Mouse (Mus musculus): ENCODE results near the gene Tead2. TPM values are rescaled to one million over a fixed set of nuclear protein-coding genes. Genes with fewer than 3 reads are reported as not detected.
A peak's percentile ranks its signal among the peaks of the same experiment; 100 is the strongest.

Tead2 gene
- polyA plus RNA-seq, 1 experiment from 2014 or later = 88.0 TPM

DNA sequence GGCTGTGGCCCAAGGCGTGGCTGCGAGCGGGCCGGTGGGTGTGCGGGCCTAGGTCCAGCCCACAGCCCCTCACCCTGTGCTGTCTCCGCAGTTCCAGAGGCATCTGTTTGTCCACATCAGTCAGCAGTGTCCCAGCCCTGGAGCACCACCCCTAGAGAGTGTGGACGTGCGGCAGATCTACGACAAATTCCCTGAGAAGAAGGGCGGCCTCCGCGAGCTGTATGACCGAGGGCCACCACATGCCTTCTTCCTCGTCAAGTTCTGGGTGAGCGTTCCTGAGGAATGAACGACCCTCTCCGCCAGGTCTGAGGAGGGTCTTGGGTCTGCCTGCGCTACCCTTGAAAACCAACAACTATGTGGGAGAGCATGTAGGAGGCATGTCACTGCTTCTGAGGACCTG lies 13.0 kb downstream of the Tead2 start:
- Histone ChIP-seq H3K4me2 (ENCODE audit: low read depth, low read length) (no peak overlapping the region), H3K36me3 (ENCODE audit: control insufficient read depth, insufficient read depth) (peaks cover 63% of the 10 kb centered on the region), H3K27me3 (ENCODE audit: control insufficient read depth, insufficient read depth, low read length) (no peaks in the 10 kb centered on the region), H3K9ac (ENCODE audit: low read length) (no peak overlapping the region), H3K27ac (ENCODE audit: low read length) (no peak overlapping the region), H3K9me3 (replicated peaks; ENCODE audit: control insufficient read depth, low read length) (no peaks in the 10 kb centered on the region), H3K4me1 (ENCODE audit: control insufficient read depth, insufficient read depth, low read length) (peaks cover 4% of the 10 kb centered on the region; the same call in 1 of the 2 replicates), H3K4me3 (ENCODE audit: low read length) (no peak overlapping the region)
- ATAC-seq (replicated peaks; ENCODE audit: extremely low read depth, insufficient read depth, low FRiP score) = no peak
- WGBS = 90% methylated on average over 18 of the region's 18 CpGs

- Histone ChIP-seq H3K4me3 (ENCODE audit: low read length) (no peak overlapping the region), H3K27me3 (ENCODE audit: control insufficient read depth, insufficient read depth, low read length) (no peaks in the 10 kb centered on the region), H3K4me1 (ENCODE audit: control insufficient read depth, insufficient read depth, low read length) (peaks cover 9% of the 10 kb centered on the region), H3K9me3 (replicated peaks; ENCODE audit: control insufficient read depth, low read length) (no peaks in the 10 kb centered on the region), H3K9ac (ENCODE audit: low read length) (no peak overlapping the region), H3K27ac (ENCODE audit: low read length) (no peak overlapping the region), H3K4me2 (ENCODE audit: low read depth, low read length) (no peak overlapping the region), H3K36me3 (ENCODE audit: control insufficient read depth, insufficient read depth) (peaks cover 59% of the 10 kb centered on the region)
- WGBS = 88% methylated on average over 8 of the region's 8 CpGs
- ATAC-seq (replicated peaks; ENCODE audit: extremely low read depth, insufficient read depth, low FRiP score) = no peak
These were observed 13.5 kb downstream of the Tead2 start for GRCm38 (mm10) chr7:45229046-45229445.

GRCm38 (mm10) chr7:45229459-45230203 lies 14.1 kb downstream of the Tead2 start:
- no peak for ATAC-seq (replicated peaks; ENCODE audit: extremely low read depth, insufficient read depth, low FRiP score)
- 82% methylated on average over 7 of the region's 7 CpGs for WGBS

GRCm38 (mm10) chr7:45231192-45231591 lies 15.6 kb downstream of the Tead2 start:
- H3K9me3 ChIP-seq (replicated peaks; ENCODE audit: control insufficient read depth, low read length) = no peaks in the 10 kb centered on the region
- 78% methylated on average over 12 of the region's 12 CpGs for WGBS

More at GRCm38 (mm10) chr7:45229459-45230203, 14.1 kb downstream of the Tead2 start:
- H3K4me2 ChIP-seq (ENCODE audit: low read depth, low read length) = no peak overlapping the region
- peaks cover 15% of the 10 kb centered on the region for H3K4me1 ChIP-seq (ENCODE audit: control insufficient read depth, insufficient read depth, low read length)
- H3K9ac ChIP-seq (ENCODE audit: low read length) = no peak overlapping the region
- H3K27ac ChIP-seq (ENCODE audit: low read length) = no peak overlapping the region
- H3K4me3 ChIP-seq (ENCODE audit: low read length) = no peak overlapping the region
- H3K9me3 ChIP-seq (replicated peaks; ENCODE audit: control insufficient read depth, low read length) = no peaks in the 10 kb centered on the region
- no peaks in the 10 kb centered on the region for H3K27me3 ChIP-seq (ENCODE audit: control insufficient read depth, insufficient read depth, low read length)
- peaks cover 58% of the 10 kb centered on the region for H3K36me3 ChIP-seq (ENCODE audit: control insufficient read depth, insufficient read depth)

GRCm38 (mm10) chr7:45231941-45232340 lies 16.4 kb downstream of the Tead2 start:
- H3K9me3 ChIP-seq (replicated peaks; ENCODE audit: control insufficient read depth, low read length) = no peaks in the 10 kb centered on the region
- no peak for ATAC-seq (replicated peaks; ENCODE audit: extremely low read depth, insufficient read depth, low FRiP score)
- H3K4me2 ChIP-seq (ENCODE audit: low read depth, low read length) = no peak overlapping the region
- H3K27me3 ChIP-seq (ENCODE audit: control insufficient read depth, insufficient read depth, low read length) = no peaks in the 10 kb centered on the region
- 85% methylated on average over 11 of the region's 11 CpGs for WGBS
- H3K36me3 ChIP-seq (ENCODE audit: control insufficient read depth, insufficient read depth) = peaks cover 37% of the 10 kb centered on the region
- no peak overlapping the region for H3K4me3 ChIP-seq (ENCODE audit: low read length)
- no peak overlapping the region for H3K9ac ChIP-seq (ENCODE audit: low read length)
- peaks cover 21% of the 10 kb centered on the region for H3K4me1 ChIP-seq (ENCODE audit: control insufficient read depth, insufficient read depth, low read length)
- no peak overlapping the region for H3K27ac ChIP-seq (ENCODE audit: low read length)

More at GRCm38 (mm10) chr7:45231192-45231591, 15.6 kb downstream of the Tead2 start:
- Histone ChIP-seq H3K27ac (ENCODE audit: low read length) (no peak overlapping the region), H3K9ac (ENCODE audit: low read length) (no peak overlapping the region), H3K36me3 (ENCODE audit: control insufficient read depth, insufficient read depth) (peaks cover 44% of the 10 kb centered on the region), H3K4me3 (ENCODE audit: low read length) (no peak overlapping the region), H3K4me2 (ENCODE audit: low read depth, low read length) (no peak overlapping the region), H3K27me3 (ENCODE audit: control insufficient read depth, insufficient read depth, low read length) (no peaks in the 10 kb centered on the region), H3K4me1 (ENCODE audit: control insufficient read depth, insufficient read depth, low read length) (peaks cover 21% of the 10 kb centered on the region)
- ATAC-seq (replicated peaks; ENCODE audit: extremely low read depth, insufficient read depth, low FRiP score) = no peak

- ATAC-seq (replicated peaks; ENCODE audit: extremely low read depth, insufficient read depth, low FRiP score) = no peak
- Histone ChIP-seq H3K27ac (ENCODE audit: low read length) (no peak overlapping the region), H3K4me1 (ENCODE audit: control insufficient read depth, insufficient read depth, low read length) (peaks cover 21% of the 10 kb centered on the region), H3K9me3 (replicated peaks; ENCODE audit: control insufficient read depth, low read length) (no peaks in the 10 kb centered on the region), H3K4me3 (ENCODE audit: low read length) (no peak overlapping the region), H3K27me3 (ENCODE audit: control insufficient read depth, insufficient read depth, low read length) (0 out of 2 replicates have a peak, but pooled peaks cover under 1% of the 10 kb centered on the region), H3K4me2 (ENCODE audit: low read depth, low read length) (no peak overlapping the region), H3K9ac (ENCODE audit: low read length) (no peak overlapping the region), H3K36me3 (ENCODE audit: control insufficient read depth, insufficient read depth) (peaks cover 33% of the 10 kb centered on the region)
- 48% methylated on average over 13 of the region's 13 CpGs for WGBS
These were observed 17.3 kb downstream of the Tead2 start for GRCm38 (mm10) chr7:45232716-45233465.

DNA sequence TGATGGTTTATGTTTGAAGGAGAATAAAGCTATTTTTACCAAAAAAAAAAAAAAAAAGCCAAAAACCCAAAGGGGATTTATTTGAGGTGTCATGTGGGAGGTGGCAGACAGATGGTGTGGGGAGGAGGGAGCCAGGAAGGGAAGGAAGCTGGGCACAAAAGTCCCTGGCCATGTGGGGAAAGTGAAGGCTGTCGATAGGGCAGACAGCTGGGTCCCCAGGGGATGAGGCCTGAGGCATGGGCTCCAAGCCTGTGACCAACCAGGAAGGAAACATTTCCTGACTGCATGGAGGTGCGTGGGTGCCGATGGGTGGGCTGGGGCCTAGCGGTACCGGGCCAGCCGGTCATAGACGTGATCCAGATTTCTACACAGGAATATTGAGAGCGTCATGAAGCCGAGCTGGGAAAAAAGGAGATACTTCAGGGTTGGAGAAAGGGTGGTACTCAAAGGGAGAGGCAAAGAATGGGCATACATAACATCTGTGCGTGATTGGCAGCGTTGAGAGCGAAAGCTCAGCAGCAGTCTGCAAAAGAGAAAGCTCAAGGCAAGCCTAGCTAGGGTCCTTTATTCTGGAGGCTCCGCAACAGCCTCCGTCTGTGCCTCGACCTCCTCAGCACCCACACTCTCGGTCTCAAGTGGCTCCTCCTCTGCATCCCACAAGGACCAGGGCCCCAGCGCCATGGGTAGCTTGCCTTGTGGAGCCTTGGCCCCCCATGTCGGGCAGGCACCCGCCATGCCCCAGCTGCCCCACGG lies 18.2 kb downstream of the Tead2 start:
- Histone ChIP-seq H3K9ac (ENCODE audit: low read length) (peak overlapping the region; percentile 36; the same call in 1 of the 2 replicates), H3K27me3 (ENCODE audit: control insufficient read depth, insufficient read depth, low read length) (0 out of 2 replicates have a peak, but pooled peaks cover 2% of the 10 kb centered on the region), H3K9me3 (replicated peaks; ENCODE audit: control insufficient read depth, low read length) (no peaks in the 10 kb centered on the region), H3K4me1 (ENCODE audit: control insufficient read depth, insufficient read depth, low read length) (peaks cover 21% of the 10 kb centered on the region), H3K27ac (ENCODE audit: low read length) (no peak overlapping the region), H3K4me3 (ENCODE audit: low read length) (peak overlapping the region; percentile 14), H3K36me3 (ENCODE audit: control insufficient read depth, insufficient read depth) (peaks cover 24% of the 10 kb centered on the region), H3K4me2 (ENCODE audit: low read depth, low read length) (peak overlapping the region; percentile 69)
- ATAC-seq (replicated peaks; ENCODE audit: extremely low read depth, insufficient read depth, low FRiP score) = no peak
- 35% methylated on average over 20 of the region's 20 CpGs for WGBS

DNA sequence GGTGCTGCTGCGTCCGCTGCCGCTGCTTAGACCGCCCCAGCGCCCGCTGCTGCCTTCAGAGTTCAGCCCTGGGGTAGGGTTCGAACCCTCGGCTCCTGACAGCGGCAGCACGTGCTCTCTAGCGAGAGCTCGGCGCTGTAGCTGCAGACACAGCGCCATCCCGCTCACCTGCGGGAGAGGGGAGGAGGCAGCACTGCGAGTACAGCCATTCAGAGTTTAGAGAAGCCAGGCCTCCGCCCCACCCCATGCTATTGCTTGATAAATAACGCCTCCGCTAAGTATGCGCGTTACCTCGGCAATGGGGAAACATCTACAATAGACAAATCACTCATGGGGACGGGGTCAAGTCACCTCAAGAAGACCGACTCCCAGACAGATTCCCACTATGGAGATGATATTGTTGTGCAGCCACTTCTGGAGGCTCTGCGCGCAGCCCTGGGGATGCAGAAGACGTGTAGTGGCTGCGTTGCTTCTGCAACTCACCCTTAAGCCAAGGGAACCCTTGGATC lies 18.8 kb downstream of the Tead2 start:
- ATAC-seq (replicated peaks; ENCODE audit: extremely low read depth, insufficient read depth, low FRiP score) = no peak
- peak overlapping the region; percentile 47 for H3K9ac ChIP-seq (ENCODE audit: low read length)
- H3K4me3 ChIP-seq (ENCODE audit: low read length) = peak overlapping the region; percentile 40
- H3K9me3 ChIP-seq (replicated peaks; ENCODE audit: control insufficient read depth, low read length) = no peaks in the 10 kb centered on the region
- 0 out of 2 replicates have a peak overlapping the region, but pooled peaks have one; percentile 40 for H3K27ac ChIP-seq (ENCODE audit: low read length)
- 0 out of 2 replicates have a peak, but pooled peaks cover 2% of the 10 kb centered on the region for H3K27me3 ChIP-seq (ENCODE audit: control insufficient read depth, insufficient read depth, low read length)
- peaks cover 18% of the 10 kb centered on the region for H3K36me3 ChIP-seq (ENCODE audit: control insufficient read depth, insufficient read depth)
- H3K4me2 ChIP-seq (ENCODE audit: low read depth, low read length) = peak overlapping the region; percentile 69
- peaks cover 21% of the 10 kb centered on the region for H3K4me1 ChIP-seq (ENCODE audit: control insufficient read depth, insufficient read depth, low read length)
- 15% methylated on average over 29 of the region's 29 CpGs for WGBS
